Mouse (Mus musculus) spleen, adult 2 months (tissue): Measurements from ENCODE around the gene Pdhx.

ENCODE experiments used
- CTCF ChIP-seq: fragments of 200-500 bp; IDR thresholded peaks from 2 replicates; pipeline ENCODE4 v1.5.1; 2011; ENCODE audit warnings: mild to moderate bottlenecking, inconsistent platforms; ENCODE audit not compliant: insufficient read depth, insufficient read length, insufficient replicate concordance; ENCODE audit errors: extremely low read depth
- POLR2A ChIP-seq: fragments of 200-500 bp; IDR thresholded peaks from 2 replicates; pipeline ENCODE4 v1.6.1; 2011; ENCODE audit warnings: low read depth, low read length, inconsistent platforms

- TF ChIP-seq CTCF: no peak
- TF ChIP-seq POLR2A: no peak
Observed at GRCm38 (mm10) chr2:103081706-103082105, 8.4 kb upstream of the Pdhx start.
